Mouse (Mus musculus) neural tube, embryonic 13.5 days (tissue): ENCODE data around the gene Cdh13. TPM values are rescaled to one million over a fixed set of nuclear protein-coding genes. Genes with fewer than 3 reads are reported as not detected.

Experiments used
- ATAC-seq: fragments of 200-750 bp; cut with Nextera tagmentation; 2 replicates; pipeline ENCODE4 v1.8.0; 2017; ENCODE audit warnings: low read depth, mild to moderate bottlenecking, moderate TSS enrichment, moderate library complexity
- H3K27ac ChIP-seq: fragments of 300-500 bp; sonication (generic); replicated peaks from 2 replicates; pipeline ENCODE4 v1.5.1; 2015; ENCODE audit warnings: moderate library complexity, mild to moderate bottlenecking, inconsistent platforms
- H3K27me3 ChIP-seq: fragments of 300-500 bp; sonication (generic); 2 replicates; pipeline ENCODE4 v1.6.1; 2015; ENCODE audit warnings: mild to moderate bottlenecking, inconsistent platforms
- H3K36me3 ChIP-seq: fragments of 300-500 bp; sonication (generic); 2 replicates; pipeline ENCODE4 v1.6.1; 2015; ENCODE audit warnings: mild to moderate bottlenecking, inconsistent platforms
- H3K4me1 ChIP-seq: fragments of 300-500 bp; sonication (generic); replicated peaks from 2 replicates; pipeline ENCODE4 v1.6.1; 2015; ENCODE audit warnings: inconsistent platforms
- H3K4me2 ChIP-seq: fragments of 300-500 bp; sonication (generic); 2 replicates; pipeline ENCODE4 v1.6.1; 2015; ENCODE audit warnings: inconsistent platforms, mild to moderate bottlenecking, moderate library complexity
- H3K4me3 ChIP-seq: fragments of 300-500 bp; sonication (generic); 2 replicates; pipeline ENCODE4 v1.5.1; 2015; ENCODE audit warnings: mild to moderate bottlenecking, inconsistent platforms
- H3K9ac ChIP-seq: fragments of 300-500 bp; sonication (generic); 2 replicates; pipeline ENCODE4 v1.6.1; 2015; ENCODE audit warnings: moderate library complexity, mild to moderate bottlenecking, inconsistent platforms
- H3K9me3 ChIP-seq: fragments of 300-500 bp; sonication (generic); 2 replicates; pipeline ENCODE4 v1.6.1; 2016; ENCODE audit warnings: inconsistent platforms
- WGBS: fragments of 180-500 bp; shearing (Covaris S2); methylation state at CpG from one replicate; pipeline ENCODE4 v1.1.7; 2015; 5-methylcytosine and 5-hydroxymethylcytosine counted together
- polyA plus RNA-seq: library from polyadenylated mRNA; unstranded; fragments of >200 nt; fragmentation: Nextera tagmentation; extraction: Ambion mirVana; gene quantifications from 2 replicates; pipeline ENCODE4 v1.2.1, GENCODE M21; 2015

Cdh13 gene
- polyA plus RNA-seq, 1 experiment from 2014 or later: 69.8 TPM

DNA sequence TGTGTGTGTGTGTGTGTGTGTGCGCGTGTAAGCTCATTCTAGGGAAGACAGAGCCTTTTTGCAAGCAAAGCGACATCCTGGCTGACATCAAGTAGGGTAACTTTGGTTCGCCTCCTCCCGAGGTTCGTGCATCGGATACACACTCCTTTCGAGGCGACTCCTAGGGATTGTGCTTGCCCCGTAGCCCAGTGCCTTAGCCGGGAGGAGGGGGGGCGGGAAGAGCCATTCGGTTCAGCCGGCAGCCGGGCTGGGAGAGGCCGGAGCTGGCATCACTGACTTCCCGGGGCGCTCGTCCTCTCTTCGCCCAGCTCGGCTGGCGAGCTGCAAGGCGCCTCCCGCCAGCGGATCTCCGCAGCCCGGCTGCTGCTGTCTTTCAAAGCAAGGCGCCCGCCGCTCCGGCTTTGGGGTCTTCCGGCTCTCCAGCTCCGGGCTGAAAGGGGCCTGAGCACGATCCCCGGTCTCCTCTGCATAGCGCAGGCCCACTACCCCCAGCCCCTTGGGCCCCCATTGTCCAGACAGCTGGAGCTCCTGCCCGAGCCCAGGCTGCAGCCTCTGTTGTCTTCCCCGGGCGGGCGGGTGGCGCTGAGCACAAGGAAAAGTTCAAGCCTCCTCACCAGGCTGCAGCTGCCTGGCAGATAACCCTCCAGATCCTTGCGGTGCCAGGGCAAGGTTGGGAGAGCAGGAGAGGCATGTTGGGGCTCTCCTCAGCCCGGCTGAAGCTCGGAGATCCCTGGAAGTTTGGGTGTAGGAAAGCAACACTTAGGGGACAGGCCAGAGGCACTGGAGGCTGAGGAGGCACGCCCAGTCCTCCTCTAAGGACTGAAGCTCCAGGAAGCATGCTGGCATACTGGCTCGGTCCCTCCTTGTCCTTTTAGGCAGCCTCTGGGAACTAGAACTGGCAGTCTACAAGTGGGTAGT is 838 bp downstream of the Cdh13 start:
- H3K9ac ChIP-seq: peak overlapping the region; percentile 89
- H3K27me3 ChIP-seq: peaks cover 21% of the 10 kb centered on the region; the same call in 1 of the 2 replicates
- peak overlapping the region; percentile 69 for H3K4me3 ChIP-seq
- WGBS: 1% methylated on average over 46 of the region's 46 CpGs
- peaks cover 38% of the 10 kb centered on the region for H3K4me1 ChIP-seq
- peak; percentile 71 for ATAC-seq
- peak overlapping the region; percentile 83 for H3K4me2 ChIP-seq
- no peaks in the 10 kb centered on the region for H3K36me3 ChIP-seq
- peak overlapping the region; percentile 85 for H3K27ac ChIP-seq
- no peaks in the 10 kb centered on the region for H3K9me3 ChIP-seq

DNA sequence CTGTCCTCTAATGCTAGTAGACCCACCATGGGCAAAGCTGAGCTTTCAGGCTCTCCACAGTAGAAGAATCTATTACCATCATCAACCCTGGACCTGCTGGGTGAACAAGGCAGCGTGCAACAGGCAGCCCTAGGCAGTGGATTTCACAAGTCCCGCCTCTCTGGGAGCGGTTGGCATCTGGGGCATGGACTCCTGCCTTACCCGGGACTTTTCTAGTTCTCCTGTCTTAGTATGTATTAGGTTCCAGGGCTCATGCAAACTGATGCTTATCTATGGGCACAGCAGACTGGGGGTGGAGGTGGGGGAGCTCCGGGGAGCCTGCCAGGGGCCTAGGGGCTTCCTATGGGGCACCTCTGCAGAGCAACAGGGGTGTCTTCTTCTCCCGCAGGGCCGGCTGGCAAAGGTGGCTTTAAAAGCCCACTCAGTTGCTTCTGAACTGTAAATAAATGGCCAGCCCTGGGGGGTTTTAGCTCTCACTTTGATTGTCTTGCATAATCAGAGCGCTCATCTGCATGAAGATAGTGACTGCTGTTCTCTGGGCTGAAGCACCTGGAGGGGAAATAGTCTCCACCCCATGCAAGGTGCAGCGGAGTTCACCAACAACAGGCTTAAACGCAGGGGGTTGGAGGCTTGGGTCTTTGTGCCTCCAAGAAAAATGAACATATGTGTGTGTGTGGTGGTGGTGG is 2.2 kb downstream of the Cdh13 start:
- no peak for ATAC-seq
- 27% methylated on average over 10 of the region's 10 CpGs for WGBS
- peaks cover 51% of the 10 kb centered on the region for H3K4me1 ChIP-seq

DNA sequence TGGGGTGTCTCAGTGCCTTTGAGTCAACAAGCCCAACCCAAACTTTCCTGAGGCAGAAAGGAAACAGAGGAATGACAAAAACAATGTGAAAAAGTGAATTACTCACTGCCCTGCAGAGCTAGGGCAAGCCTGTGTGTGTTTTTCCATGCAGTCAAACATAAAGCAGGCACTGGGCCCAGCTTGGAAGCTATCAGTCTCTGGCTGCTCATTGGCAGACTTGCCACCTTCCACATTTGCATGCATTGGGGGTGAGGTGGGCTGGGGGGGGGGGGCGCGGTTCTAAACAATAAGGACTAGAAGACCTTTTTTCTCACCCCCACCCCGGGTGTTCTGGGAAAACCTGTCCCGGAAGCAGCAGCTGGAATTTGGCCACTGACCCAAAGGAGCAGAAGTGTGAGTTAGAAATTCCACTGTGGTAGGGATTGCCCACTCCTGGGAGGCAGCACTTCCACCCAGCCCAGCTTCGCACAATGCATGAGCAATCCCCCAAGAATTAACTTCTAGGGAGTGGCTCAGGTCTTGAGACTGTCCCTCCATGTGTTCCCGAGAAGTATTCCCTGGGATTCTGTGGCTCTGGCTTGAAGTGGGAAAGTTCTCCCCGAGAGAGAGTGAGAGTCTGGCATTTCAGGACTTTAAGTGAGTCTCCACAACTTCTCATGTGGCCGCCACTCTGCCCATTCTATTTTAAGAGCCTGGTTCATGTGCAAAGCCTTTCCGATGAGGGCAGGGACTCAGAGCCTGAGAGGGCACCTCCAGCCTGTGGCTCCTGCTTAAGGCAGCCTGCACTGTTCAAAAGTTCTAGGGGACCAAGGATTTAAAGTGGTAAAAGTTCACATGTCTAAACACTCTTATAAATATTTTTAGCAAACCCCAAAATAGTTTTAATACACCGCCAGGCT is 3.0 kb downstream of the Cdh13 start:
- ATAC-seq: no peak
- 35% methylated on average over 10 of the region's 10 CpGs for WGBS
- no peak overlapping the region for H3K27ac ChIP-seq
- H3K4me2 ChIP-seq: peak overlapping the region; percentile 83
- no peaks in the 10 kb centered on the region for H3K36me3 ChIP-seq
- peaks cover 21% of the 10 kb centered on the region; the same call in 1 of the 2 replicates for H3K27me3 ChIP-seq
- H3K9me3 ChIP-seq: no peaks in the 10 kb centered on the region
- peak overlapping the region; percentile 89 for H3K9ac ChIP-seq
- H3K4me1 ChIP-seq: peaks cover 59% of the 10 kb centered on the region
- peak overlapping the region; percentile 69 for H3K4me3 ChIP-seq

More for the DNA sequence above, 2.2 kb downstream of the Cdh13 start:
- H3K4me3 ChIP-seq: peak overlapping the region; percentile 69
- no peak overlapping the region for H3K27ac ChIP-seq
- no peaks in the 10 kb centered on the region for H3K36me3 ChIP-seq
- H3K4me2 ChIP-seq: peak overlapping the region; percentile 83
- H3K9me3 ChIP-seq: no peaks in the 10 kb centered on the region
- H3K9ac ChIP-seq: peak overlapping the region; percentile 89
- H3K27me3 ChIP-seq: peaks cover 21% of the 10 kb centered on the region; the same call in 1 of the 2 replicates

DNA sequence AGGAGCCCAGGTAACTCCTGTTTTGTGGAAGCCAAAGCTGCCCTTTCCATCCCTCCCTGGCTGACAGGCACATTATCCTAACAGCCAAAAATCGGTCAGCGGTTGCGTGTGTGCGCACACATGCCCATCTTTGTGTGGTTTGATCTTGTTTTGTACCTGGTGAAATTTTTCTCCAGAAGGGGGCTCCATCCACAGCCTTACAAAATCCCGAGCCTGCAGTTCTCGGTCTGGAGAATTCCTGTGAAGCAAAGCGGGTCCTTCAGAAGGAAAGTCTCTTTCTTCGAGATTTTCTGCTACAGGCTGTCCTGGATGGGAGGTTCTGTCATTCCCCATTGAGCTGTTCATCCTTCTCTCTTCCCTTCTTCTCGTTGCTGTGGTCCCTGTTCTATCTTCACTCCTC is 4.0 kb downstream of the Cdh13 start:
- no peak overlapping the region for H3K9ac ChIP-seq
- WGBS: 47% methylated on average over 9 of the region's 9 CpGs
- H3K9me3 ChIP-seq: no peaks in the 10 kb centered on the region
- H3K4me1 ChIP-seq: peaks cover 59% of the 10 kb centered on the region
- no peaks in the 10 kb centered on the region for H3K36me3 ChIP-seq
- H3K4me3 ChIP-seq: no peak overlapping the region
- H3K27ac ChIP-seq: no peak overlapping the region
- peaks cover 21% of the 10 kb centered on the region; the same call in 1 of the 2 replicates for H3K27me3 ChIP-seq
- no peak overlapping the region for H3K4me2 ChIP-seq
- ATAC-seq: no peak

DNA sequence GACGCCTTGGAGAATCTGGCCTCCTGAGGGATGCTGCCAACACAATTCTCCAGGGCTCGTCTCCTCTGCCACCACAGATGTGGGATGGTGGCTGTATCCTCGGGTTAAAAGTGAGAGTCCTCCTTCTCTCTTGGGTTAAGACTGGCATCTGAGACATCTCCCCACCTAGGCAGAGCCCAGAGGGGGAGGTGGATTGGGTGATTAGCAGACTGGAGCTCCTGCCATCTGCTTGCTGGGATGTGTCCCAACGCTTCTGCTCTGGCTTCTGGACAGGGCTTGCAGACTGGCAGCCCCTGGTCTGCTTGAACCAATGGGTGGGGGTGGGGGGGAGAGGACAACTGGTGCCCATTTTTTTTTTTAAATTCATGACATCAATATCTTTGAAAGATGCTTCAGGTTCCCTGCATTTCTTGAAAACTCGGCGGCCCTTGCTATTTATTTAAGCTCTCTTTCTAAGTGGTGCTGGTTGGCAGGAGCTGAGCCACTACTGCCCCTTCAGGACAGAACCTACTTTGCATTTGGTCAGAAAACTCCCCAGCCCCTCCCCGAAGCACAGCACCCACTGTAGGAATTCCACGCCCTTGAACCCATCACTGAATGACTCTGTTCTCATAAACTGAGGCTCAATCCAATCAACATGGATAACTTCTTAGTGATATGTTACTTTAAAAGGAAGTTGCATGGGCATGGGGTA is 4.9 kb downstream of the Cdh13 start:
- no peak overlapping the region for H3K4me3 ChIP-seq
- no peak overlapping the region for H3K9ac ChIP-seq
- no peak overlapping the region for H3K27ac ChIP-seq
- no peak overlapping the region for H3K4me2 ChIP-seq
- no peaks in the 10 kb centered on the region for H3K9me3 ChIP-seq
- no peak for ATAC-seq
- peaks cover 21% of the 10 kb centered on the region; the same call in 1 of the 2 replicates for H3K27me3 ChIP-seq
- no peaks in the 10 kb centered on the region for H3K36me3 ChIP-seq
- 76% methylated on average over 8 of the region's 8 CpGs for WGBS
- H3K4me1 ChIP-seq: peaks cover 52% of the 10 kb centered on the region

DNA sequence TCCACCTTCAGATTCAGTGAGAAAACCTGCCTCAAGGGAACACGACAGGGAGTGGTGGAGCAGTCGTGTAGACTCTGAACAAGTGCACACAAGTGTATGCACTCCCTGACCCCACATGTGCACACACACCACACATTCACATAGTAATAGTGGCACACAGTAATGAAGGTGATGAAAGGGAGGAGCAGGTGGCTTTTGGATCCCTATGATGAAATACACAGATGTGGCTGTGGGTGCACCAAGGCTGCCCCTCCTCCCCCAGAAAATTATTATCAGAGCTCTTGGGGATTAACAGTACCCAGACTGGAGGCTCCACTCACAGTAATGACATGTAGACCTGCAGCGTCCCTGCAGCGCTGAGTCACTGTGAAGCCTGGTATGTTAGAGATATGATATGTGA is 5.6 kb downstream of the Cdh13 start:
- WGBS: 84% methylated on average over 4 of the region's 4 CpGs
- peaks cover 21% of the 10 kb centered on the region; the same call in 1 of the 2 replicates for H3K27me3 ChIP-seq
- ATAC-seq: no peak

DNA sequence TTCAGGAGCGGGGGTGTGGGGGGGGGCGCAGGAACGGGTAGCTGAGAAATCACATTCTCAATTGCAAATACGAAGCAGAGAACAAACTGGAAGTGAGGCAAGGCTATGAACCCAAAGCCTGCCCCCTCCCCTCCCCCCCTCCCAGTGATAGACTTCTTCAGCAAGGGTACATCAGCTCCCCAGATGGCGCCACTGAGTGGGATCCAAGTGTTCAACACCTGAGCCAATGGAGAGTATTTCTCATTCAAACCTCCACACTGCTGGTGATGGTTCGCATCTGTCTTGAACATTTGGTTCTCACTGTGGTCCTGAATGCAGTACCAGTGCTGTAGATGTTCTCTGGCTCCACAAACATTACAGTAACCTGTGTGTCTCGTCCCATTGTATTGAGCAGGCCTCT is 6.0 kb downstream of the Cdh13 start:
- no peaks in the 10 kb centered on the region for H3K9me3 ChIP-seq
- ATAC-seq: no peak
- 88% methylated on average over 7 of the region's 7 CpGs for WGBS

More for the DNA sequence above, 5.6 kb downstream of the Cdh13 start:
- Histone ChIP-seq H3K4me1 (peaks cover 52% of the 10 kb centered on the region), H3K4me2 (no peak overlapping the region), H3K27ac (no peak overlapping the region), H3K36me3 (no peaks in the 10 kb centered on the region), H3K9me3 (no peaks in the 10 kb centered on the region), H3K4me3 (no peak overlapping the region), H3K9ac (no peak overlapping the region)

DNA sequence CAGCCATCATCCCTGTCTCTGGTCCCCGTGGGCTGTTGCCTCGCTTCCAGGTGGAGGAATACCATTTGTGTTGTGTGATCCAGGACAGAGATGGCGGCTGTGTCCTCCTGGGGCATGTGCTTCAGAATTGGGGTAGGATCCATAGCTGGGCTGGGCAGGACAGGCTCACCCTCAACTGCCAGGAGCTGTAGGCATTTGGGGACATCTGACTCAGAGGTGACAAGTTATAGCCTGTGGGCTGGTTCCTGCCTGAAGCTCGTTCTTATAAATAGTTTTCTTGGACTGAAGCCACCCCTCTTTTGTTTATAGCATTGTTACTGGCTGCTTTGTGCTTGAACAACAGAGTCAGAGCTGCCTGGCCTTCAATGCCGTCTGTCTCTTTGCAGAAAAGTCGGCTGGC is 6.7 kb downstream of the Cdh13 start:
- H3K4me3 ChIP-seq: no peak overlapping the region
- no peaks in the 10 kb centered on the region for H3K36me3 ChIP-seq
- no peak overlapping the region for H3K27ac ChIP-seq
- peaks cover 43% of the 10 kb centered on the region for H3K4me1 ChIP-seq
- no peak for ATAC-seq
- 0 out of 2 replicates have a peak, but pooled peaks cover 17% of the 10 kb centered on the region for H3K27me3 ChIP-seq
- H3K9me3 ChIP-seq: no peaks in the 10 kb centered on the region
- H3K9ac ChIP-seq: no peak overlapping the region
- H3K4me2 ChIP-seq: no peak overlapping the region
- WGBS: 55% methylated on average over 6 of the region's 6 CpGs

More for the DNA sequence above, 6.0 kb downstream of the Cdh13 start:
- Histone ChIP-seq H3K27me3 (peaks cover 21% of the 10 kb centered on the region; the same call in 1 of the 2 replicates), H3K36me3 (no peaks in the 10 kb centered on the region), H3K4me2 (no peak overlapping the region), H3K4me3 (no peak overlapping the region), H3K9ac (no peak overlapping the region), H3K4me1 (peaks cover 50% of the 10 kb centered on the region), H3K27ac (no peak overlapping the region)

DNA sequence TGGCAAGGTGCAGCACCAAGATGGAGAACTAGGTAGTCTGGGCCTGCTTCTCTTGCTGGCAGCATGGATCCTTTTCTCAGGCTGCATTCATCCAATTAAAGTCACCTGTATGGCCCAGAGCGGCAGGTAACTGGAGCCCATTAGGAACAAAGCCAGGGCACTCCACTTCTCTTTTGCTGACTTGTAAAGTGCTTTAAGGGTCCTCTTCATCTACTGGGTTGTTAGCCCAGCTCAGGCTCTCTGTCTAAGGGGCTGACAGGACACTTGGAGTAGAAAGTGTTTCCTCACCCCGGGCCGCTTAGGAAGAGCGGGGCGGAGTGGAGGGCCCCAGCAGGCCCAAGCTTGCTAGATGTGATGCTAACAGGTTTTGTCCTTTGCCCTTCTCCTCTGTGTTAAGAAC is 12.9 kb downstream of the Cdh13 start:
- ATAC-seq: no peak
- no peak overlapping the region for H3K27ac ChIP-seq
- H3K4me1 ChIP-seq: peaks cover under 1% of the 10 kb centered on the region; the same call in 1 of the 2 replicates
- 95% methylated on average over 5 of the region's 5 CpGs for WGBS
- H3K27me3 ChIP-seq: no peaks in the 10 kb centered on the region
- H3K9ac ChIP-seq: no peak overlapping the region
- H3K36me3 ChIP-seq: no peaks in the 10 kb centered on the region
- H3K9me3 ChIP-seq: no peaks in the 10 kb centered on the region
- no peak overlapping the region for H3K4me2 ChIP-seq
- no peak overlapping the region for H3K4me3 ChIP-seq

DNA sequence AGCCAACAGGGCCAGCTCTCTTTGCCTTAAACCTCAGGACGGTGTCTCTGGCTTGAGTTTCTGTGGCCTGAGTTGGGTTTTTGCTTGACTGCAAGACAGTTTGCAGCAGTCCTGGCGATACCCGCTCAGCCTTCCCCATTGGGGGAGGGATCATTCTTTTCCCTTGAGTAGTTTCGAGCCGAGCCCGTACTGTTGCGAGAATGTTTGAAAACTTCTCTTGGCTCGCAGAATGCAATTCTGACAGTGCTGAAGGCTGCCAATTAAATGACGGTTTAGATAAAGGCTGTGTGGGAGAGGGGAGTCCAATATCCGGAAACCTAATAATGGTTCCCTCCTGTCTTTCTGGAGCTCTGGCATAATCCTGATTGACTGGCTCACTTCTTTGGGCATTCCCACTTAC is 23.4 kb downstream of the Cdh13 start:
- Histone ChIP-seq H3K9me3 (no peaks in the 10 kb centered on the region), H3K9ac (no peak overlapping the region), H3K4me1 (peaks cover 31% of the 10 kb centered on the region), H3K4me2 (no peak overlapping the region), H3K36me3 (no peaks in the 10 kb centered on the region), H3K27me3 (0 out of 2 replicates have a peak, but pooled peaks cover 5% of the 10 kb centered on the region), H3K27ac (no peak overlapping the region), H3K4me3 (no peak overlapping the region)
- ATAC-seq: no peak
- 91% methylated on average over 10 of the region's 10 CpGs for WGBS

DNA sequence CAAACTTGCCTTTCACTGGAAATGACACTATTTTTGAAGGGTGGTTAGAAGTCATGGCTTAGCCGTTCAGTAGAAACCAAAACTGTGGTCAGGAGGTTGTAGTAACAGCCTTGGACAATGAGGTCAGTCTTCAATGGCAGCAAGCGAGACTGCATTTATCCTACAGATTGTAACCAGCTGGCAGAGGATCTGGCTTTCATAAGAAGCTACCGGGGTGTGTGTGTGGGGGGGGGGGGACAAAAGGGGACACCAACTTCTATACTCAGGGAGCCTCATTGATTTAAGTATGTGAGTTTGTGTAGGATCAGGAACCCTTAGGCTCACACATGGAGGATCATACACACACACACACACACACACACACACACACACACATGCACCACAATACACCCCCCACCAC is 25.6 kb downstream of the Cdh13 start:
- Histone ChIP-seq H3K9me3 (no peaks in the 10 kb centered on the region), H3K27ac (no peak overlapping the region), H3K4me3 (no peak overlapping the region), H3K27me3 (0 out of 2 replicates have a peak, but pooled peaks cover 7% of the 10 kb centered on the region), H3K4me2 (no peak overlapping the region), H3K4me1 (peaks cover 48% of the 10 kb centered on the region), H3K36me3 (no peaks in the 10 kb centered on the region), H3K9ac (0 out of 2 replicates have a peak overlapping the region, but pooled peaks have one; percentile 17)
- ATAC-seq: no peak
- 45% methylated on average over 3 of the region's 3 CpGs for WGBS
